Mouse (Mus musculus): ENCODE results near the gene Timp3.

The Timp3 gene

DNA sequence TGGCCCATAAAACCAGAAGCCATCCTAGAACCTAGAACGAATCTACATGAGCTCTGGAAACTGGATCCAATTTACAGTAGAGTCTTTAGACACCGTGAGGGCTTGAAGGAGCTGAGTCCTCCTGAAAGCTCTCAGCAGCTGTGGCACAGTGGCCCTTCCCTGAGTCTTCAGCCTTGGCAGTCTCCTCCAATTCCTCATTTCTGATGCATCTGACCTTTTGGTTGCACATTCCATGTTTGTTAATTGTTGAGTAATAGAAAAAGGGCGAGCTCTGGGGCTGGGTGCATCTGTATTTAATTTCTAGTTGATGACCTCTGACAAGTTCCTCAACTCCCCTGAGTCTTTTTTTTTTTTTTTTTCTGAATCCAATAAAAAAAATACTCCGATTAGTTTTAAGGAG is 28.0 kb downstream of the Timp3 start:
- no peak for DNase-seq (ENCODE audit: low spot score in 2 of 2)

DNA sequence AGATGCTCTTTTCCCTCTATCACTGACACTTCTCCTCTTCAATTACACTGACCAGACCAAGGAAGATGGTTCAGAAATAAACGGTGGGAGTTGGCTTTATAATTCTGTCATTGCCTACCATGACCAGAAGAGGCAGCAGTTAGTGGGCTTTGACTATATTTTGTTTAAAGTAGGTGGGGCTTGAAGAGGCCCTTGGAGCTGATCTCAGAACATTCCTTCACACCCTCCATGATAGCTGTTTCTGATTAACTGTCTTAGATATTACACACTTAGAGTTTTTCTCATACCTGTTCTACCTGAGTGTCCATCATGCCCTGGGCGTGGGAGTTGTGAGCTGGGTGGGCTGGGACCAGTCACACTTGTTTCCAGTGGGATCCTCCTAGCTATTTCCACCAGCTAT is 28.5 kb downstream of the Timp3 start:
- no peak for DNase-seq (ENCODE audit: low spot score in 2 of 2)

DNA sequence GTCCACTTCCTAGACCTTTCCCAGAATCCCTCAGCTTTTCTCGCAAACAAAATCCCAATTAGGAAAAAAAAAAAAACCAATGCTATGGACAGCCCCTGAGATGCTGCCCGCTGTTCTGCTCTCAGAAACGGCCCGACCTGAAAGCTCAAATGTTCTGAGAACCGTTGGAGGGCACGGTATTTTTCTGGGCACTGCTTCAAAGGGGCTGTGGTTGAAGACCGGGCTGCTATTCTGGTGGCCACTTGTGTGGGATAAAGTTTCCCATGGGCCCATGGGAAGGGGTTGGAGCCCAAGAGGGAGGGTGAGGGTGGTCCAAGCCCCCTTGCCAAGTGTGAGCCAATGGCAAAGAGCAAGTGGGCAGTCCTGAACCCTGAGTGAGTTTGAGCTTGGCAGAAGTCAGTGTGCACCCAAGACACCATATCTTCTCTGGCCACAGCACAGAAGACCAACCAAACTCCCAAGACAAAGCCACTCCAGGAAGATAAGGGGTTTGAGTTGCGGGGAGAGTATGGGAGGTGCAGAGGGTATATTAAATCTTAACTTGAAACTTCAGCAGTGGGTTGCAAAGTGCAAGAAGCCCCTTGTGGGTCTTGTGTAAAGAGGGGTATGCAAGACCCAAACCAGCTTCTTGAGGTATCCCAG is 29.2 kb downstream of the Timp3 start:
- no peak for DNase-seq (ENCODE audit: low spot score in 2 of 2)

DNA sequence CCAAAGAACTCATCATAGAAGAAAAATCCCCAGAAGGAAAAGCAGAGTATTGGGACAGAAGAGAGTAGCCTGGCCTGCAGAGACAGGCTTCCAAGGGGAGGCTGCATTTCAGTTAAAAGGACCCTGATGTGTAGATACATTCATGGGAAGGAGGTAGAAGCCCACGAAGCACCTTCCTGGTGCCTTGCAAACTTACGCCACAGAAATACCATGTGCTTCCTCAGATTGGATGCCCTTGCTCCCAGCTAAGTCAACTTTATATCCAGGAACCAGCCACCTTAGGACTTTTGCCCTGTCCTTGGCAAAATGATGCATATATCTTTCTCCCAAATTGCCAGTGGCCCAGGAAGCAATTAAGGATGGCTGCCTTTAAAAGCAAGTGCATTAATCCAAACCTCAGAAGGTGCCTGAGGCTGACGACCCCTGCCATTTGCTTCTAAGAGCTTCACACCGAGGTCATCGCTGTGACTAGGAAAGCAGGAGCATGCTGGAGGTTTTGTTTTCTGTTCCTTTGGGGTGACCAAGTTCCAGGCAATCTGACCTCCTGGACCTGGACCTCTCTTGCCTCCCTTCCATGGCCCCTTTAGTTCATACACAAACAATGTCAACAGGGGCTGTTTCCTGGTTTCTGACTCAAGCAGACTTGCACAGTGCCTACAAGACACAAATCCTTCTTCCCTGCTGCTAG is 31.0 kb downstream of the Timp3 start:
- no peak for DNase-seq (ENCODE audit: low spot score in 2 of 2)

DNA sequence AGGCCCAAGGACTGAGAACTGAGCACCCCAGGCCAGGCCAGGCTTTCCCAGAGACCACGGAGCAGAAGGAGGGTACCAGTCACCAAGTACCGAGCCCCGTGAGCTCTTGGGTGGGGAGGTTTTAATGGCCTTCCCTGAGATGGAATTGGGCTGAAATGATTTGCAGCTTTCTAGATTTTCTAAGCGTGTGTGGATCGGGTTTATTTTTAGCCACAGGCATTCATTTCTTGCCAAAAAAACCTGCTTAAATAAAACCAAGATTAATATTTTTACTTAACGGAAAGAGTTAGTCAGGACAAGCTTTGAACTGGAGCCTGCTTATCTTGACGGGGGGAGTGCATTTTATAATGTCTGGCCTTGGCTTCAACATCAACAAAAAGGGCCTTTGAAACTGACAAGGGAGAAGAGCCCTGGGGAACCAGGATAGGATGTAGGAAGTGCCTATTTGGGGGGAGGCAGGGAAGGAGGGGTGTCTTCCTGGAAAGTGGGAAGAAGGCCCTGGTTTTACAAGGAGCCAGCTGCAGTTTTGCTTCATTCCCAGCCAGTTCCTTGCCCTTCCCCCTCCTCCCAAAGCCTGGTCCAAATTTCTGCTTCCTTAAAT is 31.6 kb downstream of the Timp3 start:
- DNase-seq (ENCODE audit: low spot score in 2 of 2): no peak

DNA sequence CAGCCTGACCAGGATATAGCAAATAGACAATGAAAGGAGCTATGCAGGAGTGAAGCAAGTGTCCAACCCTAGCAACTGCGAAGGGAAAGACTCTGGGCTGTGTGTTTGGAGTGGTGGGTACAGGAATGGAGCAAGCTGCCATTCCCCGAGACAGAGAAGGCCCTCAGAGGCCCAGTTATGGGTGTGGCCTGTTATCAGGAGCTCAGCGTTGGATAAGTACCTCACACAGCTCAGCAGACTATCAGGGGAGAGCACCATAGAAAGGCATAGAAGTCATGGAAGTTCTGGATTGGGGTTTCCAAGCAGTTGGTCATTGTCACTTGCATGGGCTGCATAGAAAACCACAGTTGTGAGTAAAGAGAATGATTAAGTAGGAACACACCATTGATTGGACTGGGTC is 32.8 kb downstream of the Timp3 start:
- DNase-seq (ENCODE audit: low spot score in 2 of 2): no peak

DNA sequence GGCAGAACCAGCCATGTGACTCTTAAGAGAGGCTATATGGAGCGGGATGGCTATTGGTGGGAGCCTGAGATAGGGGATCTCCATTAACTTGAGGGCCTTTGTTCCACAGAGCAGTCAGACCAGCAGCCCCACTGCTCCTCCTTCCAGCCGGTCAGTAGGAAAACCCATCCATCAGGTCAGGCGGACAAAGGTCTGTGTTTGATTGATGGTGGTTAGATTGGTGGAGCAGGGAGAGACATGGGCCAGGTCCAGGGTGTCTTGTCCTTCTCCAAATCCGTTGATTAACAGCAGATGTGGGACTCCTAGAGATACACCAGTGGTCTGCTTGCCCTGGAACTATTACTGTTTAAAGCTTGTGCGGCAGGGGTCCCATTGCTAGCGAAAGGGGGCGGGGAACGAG is 34.4 kb downstream of the Timp3 start:
- no peak for DNase-seq (ENCODE audit: low spot score in 2 of 2)

DNA sequence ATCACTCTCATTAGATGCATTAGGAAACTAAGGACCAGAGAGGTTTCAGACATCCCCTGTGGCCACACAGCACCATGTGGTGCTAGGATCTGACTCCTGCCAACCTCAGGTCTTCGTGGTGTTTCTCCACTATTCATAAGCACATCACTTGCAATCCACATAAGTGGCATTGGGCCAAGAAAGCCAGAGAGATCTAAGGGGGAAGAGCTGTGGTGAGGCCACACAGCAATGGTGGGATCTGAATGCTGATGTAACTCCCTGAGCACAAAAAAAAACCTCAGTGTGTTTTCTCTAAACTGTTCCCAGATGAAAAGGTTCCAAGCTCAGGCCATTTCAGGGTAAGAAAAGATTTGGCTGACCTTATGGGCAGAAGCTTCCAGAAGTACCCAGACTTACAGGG is 36.3 kb downstream of the Timp3 start:
- DNase-seq (ENCODE audit: low spot score in 2 of 2): no peak

DNA sequence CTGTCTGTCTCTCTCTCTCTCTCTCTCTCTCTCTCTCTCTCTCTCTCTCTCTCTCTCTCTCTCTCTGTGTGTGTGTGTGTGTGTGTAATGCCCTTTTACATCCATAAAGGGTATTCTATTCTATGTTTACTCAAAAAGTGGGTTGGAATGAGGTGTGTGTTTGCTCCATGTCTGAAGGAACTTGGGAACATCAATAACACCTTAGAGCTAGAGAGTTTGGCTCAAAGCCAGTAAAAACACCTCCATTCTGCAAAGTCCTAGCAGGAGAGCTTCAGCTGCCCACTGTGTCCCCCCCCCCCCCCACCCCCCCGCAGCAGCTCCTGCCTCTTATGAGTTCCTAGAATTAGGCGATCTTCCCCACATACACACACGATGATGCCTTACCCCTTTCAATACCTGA is 37.1 kb downstream of the Timp3 start:
- DNase-seq (ENCODE audit: low spot score in 2 of 2): no peak

DNA sequence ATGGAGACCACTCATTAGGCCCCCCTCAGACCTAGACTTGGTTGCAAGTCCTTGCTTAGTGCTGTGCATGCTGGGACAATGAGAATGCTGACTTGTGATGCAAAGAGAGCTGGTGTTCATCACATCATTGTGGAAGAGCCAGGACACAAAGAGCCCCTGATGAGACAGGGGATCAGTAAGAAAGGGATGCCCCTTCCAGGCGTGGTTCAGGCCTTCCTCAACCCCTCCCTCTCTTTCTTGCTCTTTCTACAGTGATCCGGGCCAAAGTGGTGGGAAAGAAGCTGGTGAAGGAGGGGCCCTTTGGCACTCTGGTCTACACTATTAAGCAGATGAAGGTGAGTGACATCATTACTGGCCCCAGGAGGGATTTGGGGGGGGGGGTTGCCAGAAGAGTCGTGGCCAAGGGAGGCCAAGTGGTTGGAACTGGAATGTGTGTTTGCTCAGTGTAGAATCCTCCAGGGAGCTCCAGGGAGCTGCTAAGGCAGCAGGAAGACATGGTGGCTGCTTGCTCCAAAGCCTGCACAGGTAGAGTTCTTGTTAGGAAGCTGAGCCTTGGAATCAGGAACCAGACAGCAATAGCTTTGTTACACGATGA is 38.0 kb downstream of the Timp3 start:
- no peak for DNase-seq (ENCODE audit: low spot score in 2 of 2)

DNA sequence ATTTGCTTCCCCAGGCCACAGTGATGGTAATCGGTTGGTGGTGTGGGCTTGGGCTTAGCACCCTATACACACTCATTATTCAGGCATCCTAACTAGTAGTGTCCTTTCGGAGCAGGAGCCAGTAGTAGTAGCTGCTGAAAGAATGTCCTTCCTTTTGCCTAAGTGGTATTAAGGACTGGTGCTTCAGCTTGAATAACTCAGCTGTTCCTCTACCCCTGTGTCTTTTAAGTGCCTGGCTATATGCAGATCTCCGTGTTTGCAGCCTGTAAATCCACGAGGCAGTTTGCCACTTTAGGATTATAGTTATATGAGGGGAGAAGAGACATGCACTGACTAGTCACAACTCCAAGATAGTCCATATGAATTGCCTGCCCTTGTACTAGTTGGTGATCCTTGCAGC is 38.9 kb downstream of the Timp3 start:
- no peak for DNase-seq (ENCODE audit: low spot score in 2 of 2)

DNA sequence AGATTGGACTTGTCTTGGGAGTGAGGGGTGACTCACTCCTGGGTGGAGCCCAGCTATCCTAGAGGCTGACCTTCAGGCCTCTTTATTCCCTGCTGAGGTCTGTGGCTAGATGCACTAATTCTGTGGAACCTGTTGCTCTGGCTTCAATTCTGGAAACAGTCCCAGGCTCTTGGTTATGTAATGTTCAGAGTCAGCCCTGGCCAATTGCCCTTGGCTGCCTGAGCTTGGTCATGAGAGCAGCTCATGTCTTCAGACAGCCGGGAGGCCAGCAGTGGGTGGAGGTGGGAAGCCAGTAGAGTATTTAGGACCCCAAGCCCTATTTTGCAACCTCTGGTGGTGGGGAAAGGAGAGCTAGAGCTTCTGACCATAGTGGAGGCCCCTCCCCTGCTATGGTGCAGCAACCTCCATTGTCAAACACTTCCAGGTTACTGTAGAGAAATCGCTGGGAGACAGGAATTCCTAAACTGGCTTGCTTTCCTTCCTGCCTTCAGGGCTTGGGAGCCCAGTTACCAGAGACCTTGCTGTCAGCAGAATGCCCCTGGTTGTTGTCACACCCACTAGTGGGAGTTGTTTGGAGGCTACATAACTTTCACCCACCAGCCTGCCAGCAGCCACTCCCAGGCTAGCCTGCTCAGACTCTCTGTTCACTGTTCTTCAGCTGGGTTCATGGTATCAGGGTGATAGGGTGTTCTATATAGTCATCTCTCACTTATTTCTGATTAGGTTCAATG is 39.6 kb downstream of the Timp3 start:
- DNase-seq (ENCODE audit: low spot score in 2 of 2): no peak

DNA sequence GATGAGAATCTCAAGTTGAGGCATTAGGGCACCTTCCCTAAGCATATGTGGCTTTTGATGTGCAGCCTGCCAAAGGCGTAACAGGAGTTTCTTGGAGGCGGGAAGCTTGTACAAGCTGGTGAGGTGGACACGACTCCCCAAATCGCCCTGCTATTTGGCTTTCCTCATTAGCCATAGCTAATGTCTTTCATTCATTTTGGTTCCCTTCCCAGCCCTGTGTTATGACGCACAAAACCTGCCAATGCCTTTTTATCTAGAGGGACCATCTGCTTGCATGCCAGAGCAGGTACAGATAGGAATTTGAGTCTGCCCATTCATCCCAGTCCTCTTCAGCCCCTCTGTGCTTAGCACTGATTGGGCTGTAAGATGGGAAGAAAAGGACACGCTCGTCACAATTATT is 40.2 kb downstream of the Timp3 start:
- DNase-seq (ENCODE audit: low spot score in 2 of 2): no peak

DNA sequence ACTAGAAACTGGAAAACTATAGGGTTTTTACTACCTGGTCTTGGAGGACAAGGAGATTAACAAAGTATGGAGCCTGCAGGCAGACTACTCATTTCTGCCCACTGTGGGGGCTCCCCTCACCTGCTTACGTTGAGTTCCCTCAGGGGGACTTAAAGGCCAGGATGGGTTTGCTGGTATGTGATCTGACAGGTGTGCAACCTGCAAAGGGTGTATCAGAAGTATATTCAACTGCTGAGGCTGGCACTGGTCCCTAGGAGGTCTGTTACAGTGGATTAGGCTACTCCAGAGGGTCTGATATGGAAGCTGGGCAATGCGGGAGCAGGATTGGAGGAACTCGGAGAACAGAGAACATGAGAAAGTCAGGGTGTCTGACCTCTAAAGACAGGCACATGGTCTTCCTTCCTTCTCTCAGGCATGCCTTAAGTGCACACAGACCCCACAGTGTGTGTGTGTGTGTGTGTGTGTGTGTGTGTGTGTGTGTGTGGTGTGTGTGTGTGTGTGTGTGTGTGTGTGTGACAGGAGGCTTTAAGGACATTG is 40.9 kb downstream of the Timp3 start:
- DNase-seq (ENCODE audit: low spot score in 2 of 2): no peak

DNA sequence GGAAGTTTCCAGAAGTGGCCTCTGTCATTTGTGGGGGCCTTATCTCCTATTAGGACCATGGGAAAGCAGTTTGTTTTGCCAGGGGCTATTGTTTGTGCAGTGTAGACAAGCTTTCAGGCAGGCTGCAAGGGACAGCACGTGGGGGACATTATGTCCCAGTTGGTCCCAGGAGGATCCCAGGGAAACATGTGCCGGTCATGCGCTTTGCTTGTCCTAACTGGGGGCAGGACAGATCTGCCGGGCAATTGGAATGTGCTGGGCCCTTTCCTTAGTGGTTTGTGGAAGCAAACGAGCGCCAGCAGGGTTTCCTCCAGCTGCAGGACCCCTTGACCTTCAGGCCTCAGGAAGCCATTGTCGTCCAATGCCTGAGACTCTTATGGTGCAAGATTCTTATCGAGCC is 41.4 kb downstream of the Timp3 start:
- no peak for DNase-seq (ENCODE audit: low spot score in 2 of 2)

DNA sequence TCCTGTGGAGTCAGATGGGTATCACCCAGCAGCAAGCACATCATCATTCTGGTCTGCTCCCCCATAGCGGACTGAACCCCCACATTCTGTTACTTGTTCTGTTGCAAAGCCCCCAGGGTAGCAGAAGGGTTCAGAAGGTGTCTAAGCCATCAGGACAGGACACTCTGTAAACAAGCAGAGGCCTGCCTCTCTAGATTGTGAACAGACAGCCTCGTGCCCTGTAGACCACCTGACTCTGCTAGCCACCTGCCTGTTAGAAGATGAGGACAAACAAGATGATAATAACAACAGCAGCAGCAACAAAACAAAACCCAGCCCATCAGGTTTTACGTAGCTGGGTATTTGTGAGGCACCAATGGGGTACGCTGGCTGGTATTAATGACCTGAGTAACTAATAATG is 42.0 kb downstream of the Timp3 start:
- DNase-seq (ENCODE audit: low spot score in 2 of 2): no peak

DNA sequence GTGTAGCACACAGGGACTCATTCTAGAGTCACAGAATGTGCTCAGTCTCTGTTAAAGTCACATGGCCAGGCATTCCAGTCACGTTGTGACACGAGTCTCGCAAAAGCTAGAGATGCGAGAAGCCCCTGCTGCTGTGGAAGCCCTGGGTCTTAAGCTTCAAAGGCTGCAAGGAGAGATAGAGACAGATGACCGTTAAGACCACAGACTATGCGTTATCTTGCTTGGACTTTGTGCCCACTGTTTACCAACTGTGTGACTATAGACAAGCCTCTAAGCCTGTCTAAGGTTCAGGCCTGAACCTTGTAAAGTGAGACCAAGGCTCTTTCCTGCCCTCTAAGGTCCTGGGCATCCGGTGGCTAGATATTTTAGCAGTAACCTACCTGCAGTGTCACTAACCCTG is 42.5 kb downstream of the Timp3 start:
- no peak for DNase-seq (ENCODE audit: low spot score in 2 of 2)

DNA sequence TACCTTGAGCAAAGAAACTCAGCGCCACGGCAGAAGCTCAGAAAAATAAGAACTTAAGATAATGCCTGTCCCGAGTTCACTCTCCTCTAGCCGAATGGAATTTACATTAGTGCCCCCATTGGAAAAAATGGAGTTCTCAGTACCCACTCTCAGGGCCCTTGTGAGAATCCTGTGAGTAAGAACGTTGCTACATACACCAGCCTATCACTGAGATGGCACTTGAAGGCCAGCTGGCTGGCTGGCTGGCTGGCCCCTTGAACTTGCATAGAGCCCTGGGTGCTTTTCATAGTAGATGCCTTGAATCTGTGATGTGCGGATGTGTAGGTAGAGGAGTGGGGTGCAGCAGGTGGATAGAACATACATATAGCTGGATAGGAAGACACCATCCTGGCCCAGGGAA is 43.2 kb downstream of the Timp3 start:
- DNase-seq (ENCODE audit: low spot score in 2 of 2): no peak

DNA sequence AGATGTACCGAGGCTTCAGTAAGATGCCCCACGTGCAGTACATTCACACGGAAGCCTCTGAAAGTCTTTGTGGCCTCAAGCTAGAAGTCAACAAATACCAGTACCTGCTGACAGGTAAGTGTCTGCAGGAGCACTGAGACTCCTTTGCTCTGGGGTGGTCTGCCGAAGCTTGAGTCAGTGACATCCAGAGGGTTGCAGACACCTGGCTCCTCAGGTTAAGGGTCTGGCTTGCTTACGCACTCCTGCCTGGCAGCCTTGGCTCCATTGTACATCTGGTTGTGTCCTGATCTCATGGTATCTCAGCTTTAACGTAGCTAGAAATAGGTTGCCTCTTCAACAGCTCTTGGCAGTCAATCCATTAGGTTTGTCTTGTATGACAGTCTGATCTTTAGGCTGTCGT is 43.8 kb downstream of the Timp3 start:
- no peak for DNase-seq (ENCODE audit: low spot score in 2 of 2)

DNA sequence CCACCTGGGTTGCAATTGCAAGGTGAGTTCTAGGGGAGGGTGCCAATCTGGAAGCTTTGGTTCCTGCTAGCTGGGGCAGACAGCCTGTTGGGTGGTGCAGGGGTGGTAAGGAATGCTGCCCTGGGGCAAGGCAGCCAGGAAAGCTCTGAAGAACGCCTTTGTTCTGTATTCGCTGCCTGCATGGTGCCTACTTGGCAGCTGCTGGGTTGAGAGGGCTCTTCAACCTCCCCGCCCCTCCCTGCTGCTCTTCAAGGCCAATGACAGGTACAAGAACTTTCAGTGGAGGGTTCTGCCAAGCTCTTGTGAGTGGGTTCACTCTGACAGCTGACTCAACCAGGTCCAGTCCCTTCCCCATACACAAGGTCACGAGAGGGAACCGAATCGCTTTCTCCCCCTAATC is 44.5 kb downstream of the Timp3 start:
- DNase-seq (ENCODE audit: low spot score in 2 of 2): no peak

DNA sequence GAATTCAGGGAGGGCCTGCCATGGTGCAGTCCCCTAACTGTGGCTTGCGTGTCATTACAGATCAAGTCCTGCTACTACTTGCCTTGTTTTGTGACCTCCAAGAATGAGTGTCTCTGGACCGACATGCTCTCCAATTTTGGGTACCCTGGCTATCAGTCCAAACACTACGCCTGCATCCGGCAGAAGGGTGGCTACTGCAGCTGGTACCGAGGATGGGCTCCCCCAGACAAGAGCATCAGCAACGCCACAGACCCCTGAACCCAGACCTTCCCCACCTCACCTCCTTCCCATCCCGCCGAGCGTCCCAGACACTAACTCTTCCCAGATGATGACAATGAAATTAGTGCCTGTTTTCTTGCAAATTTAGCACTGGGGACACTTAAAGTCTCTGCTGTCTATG is 45.5 kb downstream of the Timp3 start:
- DNase-seq (ENCODE audit: low spot score in 2 of 2): no peak

DNA sequence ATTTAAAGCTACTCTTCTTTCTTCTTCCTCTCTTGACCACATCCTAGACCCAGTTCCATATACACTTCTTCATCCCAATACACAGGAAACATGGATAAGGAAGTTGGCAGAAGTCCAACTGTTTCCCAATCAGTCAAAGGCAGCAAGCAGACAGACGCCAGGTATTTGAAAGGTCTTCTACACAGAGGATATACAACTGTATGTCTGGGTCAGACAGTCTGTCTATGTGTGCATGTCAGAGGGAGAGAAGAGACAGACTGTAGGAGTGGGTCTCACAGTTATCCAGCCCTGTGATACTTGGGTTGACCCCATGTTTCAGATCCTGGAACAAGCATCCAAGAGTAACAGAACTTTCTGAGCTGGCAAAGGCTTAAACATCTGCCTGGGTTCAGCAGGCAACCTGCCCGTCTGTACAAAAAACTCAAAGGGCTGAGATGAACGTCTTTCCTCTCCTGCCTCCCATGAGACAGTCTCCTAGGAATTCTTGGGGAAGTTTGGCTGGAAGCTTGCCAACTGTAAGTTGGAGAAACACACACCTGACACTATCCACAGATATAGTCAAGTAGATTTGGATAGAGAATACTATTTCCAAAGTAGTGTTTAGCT is 46.2 kb downstream of the Timp3 start:
- DNase-seq (ENCODE audit: low spot score in 2 of 2): no peak

All from spleen, postnatal 10 days (tissue).